Mouse (Mus musculus) embryonic fibroblast, embryonic 13.5 days (primary cell): ENCODE measurements around the gene Il9. TPM values are rescaled to one million over a fixed set of nuclear protein-coding genes. Genes with fewer than 3 reads are reported as not detected.

ENCODE experiments used
- H3K27ac ChIP-seq: 2 replicates; pipeline ENCODE4 v1.5.1; 2012; ENCODE audit warnings: low read length, control low read depth, inconsistent platforms; ENCODE audit not compliant: insufficient read depth
- H3K4me1 ChIP-seq: 2 replicates; pipeline ENCODE4 v1.6.1; 2011; ENCODE audit warnings: low read length; ENCODE audit not compliant: control insufficient read depth, insufficient read depth
- H3K4me3 ChIP-seq: 2 replicates; pipeline ENCODE4 v1.5.1; 2011; ENCODE audit warnings: mild to moderate bottlenecking, control low read depth, low read length; ENCODE audit not compliant: insufficient read depth
- CTCF ChIP-seq: IDR thresholded peaks from 2 replicates; pipeline ENCODE4 v1.5.1; 2011; ENCODE audit warnings: mild to moderate bottlenecking, control low read depth, low read length, moderate library complexity, borderline replicate concordance; ENCODE audit not compliant: insufficient read depth
- POLR2A ChIP-seq: IDR thresholded peaks from 2 replicates; pipeline ENCODE4 v1.6.1; 2011; ENCODE audit warnings: low read depth, mild to moderate bottlenecking, control low read depth, low read length, moderate library complexity
- polyA plus RNA-seq: library from polyadenylated mRNA; stranded (reverse); fragments of >200 nt; gene quantifications from 2 replicates; pipeline ENCODE4 v1.2.4, GENCODE M21; 2011; ENCODE audit warnings: low read depth; ENCODE audit not compliant: missing spikeins, insufficient read length

Gene Il9
- polyA plus RNA-seq, 1 experiment = not detected

- TF ChIP-seq CTCF (no peak), POLR2A (no peak)
- no peaks in the 10 kb centered on the region for H3K4me1 ChIP-seq
- no peak overlapping the region for H3K27ac ChIP-seq
- H3K4me3 ChIP-seq = no peak overlapping the region
Observed at GRCm38 (mm10) chr13:56450035-56450434, 32.0 kb downstream of the Il9 start.

GRCm38 (mm10) chr13:56449239-56450030 is 32.6 kb downstream of the Il9 start:
- Histone ChIP-seq H3K4me3 (no peak overlapping the region), H3K27ac (no peak overlapping the region), H3K4me1 (no peaks in the 10 kb centered on the region)
- TF ChIP-seq POLR2A (no peak), CTCF (no peak)

DNA sequence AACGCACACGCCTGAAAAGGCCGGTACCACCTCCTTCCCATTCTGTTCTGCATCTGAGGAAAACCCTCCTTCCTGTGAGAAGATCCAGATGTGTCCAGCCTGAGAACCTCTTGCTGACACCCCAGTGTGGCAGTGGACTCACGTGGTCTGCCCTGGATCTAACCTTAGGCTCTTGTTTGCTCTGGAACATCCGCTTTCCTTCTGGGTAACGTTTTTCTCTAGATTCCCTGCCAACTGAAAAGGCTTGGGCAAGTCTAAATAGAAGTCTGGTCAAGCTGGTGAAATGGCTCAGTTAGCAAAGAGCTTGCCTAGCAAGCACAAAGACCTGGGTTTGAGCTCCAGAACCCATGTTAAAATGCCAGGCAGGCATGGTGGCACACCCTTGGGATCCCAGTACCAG is 37.0 kb downstream of the Il9 start:
- no peak overlapping the region for H3K27ac ChIP-seq
- 0 out of 2 replicates have a peak, but pooled peaks cover 2% of the 10 kb centered on the region for H3K4me1 ChIP-seq
- H3K4me3 ChIP-seq = no peak overlapping the region
- TF ChIP-seq CTCF (no peak), POLR2A (no peak)

- no peak for TF ChIP-seq POLR2A
- no peak for TF ChIP-seq CTCF
Observed at GRCm38 (mm10) chr13:56444112-56444511, 37.9 kb downstream of the Il9 start.

GRCm38 (mm10) chr13:56443411-56443810 is 38.6 kb downstream of the Il9 start:
- H3K4me1 ChIP-seq = 0 out of 2 replicates have a peak, but pooled peaks cover 2% of the 10 kb centered on the region
- no peak overlapping the region for H3K4me3 ChIP-seq
- no peak overlapping the region for H3K27ac ChIP-seq
- TF ChIP-seq CTCF = no peak
- TF ChIP-seq POLR2A = no peak

More at GRCm38 (mm10) chr13:56444112-56444511, 37.9 kb downstream of the Il9 start:
- Histone ChIP-seq H3K4me1 (0 out of 2 replicates have a peak, but pooled peaks cover 2% of the 10 kb centered on the region), H3K27ac (no peak overlapping the region), H3K4me3 (no peak overlapping the region)

DNA sequence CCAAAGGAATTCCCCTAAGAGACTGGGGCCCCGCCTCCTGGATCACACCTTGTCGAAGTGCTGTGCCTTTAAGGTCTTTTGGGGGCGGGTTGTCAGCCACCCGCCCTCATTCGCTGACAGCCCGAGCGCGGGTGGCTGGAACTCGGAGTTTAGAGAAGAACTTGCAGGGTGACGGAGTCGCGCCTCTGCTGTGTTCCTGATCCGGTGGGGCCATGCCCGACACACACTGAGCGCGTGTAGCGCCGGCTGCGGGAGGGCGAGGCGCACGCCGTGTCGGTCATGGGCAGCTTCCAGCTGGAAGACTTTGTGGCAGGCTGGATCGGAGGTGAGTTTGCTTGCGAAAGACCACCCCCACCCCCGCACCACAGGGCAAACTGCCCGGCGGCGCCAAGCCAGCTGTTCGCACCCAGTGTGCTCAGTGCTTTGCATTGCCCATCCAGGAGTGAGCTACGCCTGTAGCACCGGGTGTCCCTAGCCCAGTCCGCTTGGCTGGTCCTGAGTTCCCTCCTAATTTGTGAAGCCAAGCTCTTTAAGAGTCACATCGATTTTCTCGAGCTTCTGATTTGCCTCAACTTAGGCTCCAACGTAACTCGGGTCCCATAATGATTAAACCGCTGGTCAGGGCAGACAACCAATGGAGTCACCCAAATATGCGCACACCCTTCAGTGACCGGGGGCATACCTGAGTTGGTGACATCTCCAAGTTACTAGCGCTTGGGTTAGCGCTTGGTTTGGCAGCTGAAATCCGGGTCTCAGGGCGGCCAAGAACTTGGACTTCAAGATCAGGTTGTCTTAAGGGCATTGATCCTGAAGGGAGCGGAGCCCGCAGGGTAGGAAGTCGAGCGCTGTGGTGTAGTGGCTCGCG is 43.6 kb downstream of the Il9 start, which contains the start of gene Slc25a48:
Slc25a48 (plus strand) TSS at position 145 of the 865 bp plus-strand sequence.
- Histone ChIP-seq H3K27ac (no peak within 1 kb of the TSS), H3K4me3 (peak within 1 kb of the TSS; percentile 23), H3K4me1 (peaks cover 2% of the 10 kb centered on the region; the same call in 1 of the 2 replicates)
- TF ChIP-seq POLR2A (no peak), CTCF (no peak)

GRCm38 (mm10) chr13:56435615-56436287 is 46.3 kb downstream of the Il9 start:
- TF ChIP-seq CTCF = no peak
- TF ChIP-seq POLR2A = no peak
- Histone ChIP-seq H3K4me3 (no peak overlapping the region), H3K27ac (no peak overlapping the region), H3K4me1 (peaks cover 2% of the 10 kb centered on the region; the same call in 1 of the 2 replicates)

DNA sequence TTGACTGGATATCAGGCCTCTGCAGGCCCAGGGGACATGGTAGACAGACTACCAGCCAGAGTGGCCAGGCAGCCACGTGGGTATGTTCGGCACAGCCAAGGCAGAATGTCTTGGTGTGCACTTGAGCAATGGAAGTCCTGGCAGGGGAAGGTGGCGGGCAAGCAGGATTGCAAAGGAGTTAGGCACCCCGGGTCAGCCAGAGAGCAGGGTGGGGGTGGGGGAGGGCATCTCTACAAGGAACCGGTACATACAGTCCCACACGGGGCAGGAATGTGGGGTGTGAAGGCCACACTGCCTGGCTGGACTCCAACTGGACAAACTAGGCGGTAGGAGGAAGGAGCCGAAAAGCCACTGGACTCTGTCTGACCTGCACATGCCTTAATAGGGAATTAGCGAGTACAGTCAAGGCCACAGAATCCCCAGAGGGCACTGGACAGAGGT is 47.7 kb downstream of the Il9 start:
- Histone ChIP-seq H3K4me3 (no peak overlapping the region), H3K4me1 (peaks cover 2% of the 10 kb centered on the region; the same call in 1 of the 2 replicates), H3K27ac (no peak overlapping the region)
- no peak for TF ChIP-seq POLR2A
- no peak for TF ChIP-seq CTCF

- TF ChIP-seq POLR2A (no peak), CTCF (peak; percentile 67)
- peaks cover 2% of the 10 kb centered on the region; the same call in 1 of the 2 replicates for H3K4me1 ChIP-seq
- no peak overlapping the region for H3K27ac ChIP-seq
- H3K4me3 ChIP-seq = no peak overlapping the region
Observed at GRCm38 (mm10) chr13:56433466-56433865, 48.6 kb downstream of the Il9 start.
